Mouse (Mus musculus) megakaryocyte, adult 5-6 weeks (primary cell): ENCODE results near the gene Hypk. TPM values are rescaled to one million over a fixed set of nuclear protein-coding genes. Genes with fewer than 3 reads are reported as not detected.

Experiments used
- ATAC-seq: 2 replicates; pipeline ENCODE4 v1.8.0; 2016; ENCODE audit warnings: mild to moderate bottlenecking, inconsistent platforms; ENCODE audit not compliant: poor library complexity, severe bottlenecking
- total RNA-seq, 2 experiments: library from RNA; stranded (forward) in 1 of 2; stranded (reverse) in 1 of 2; fragments of 153-499, 151-499 nt in 1 of 2; fragments of 221-1000, 200-1000 nt in 1 of 2; gene quantifications; 2 replicates each; pipeline versions ENCODE4 v1.2.3 to v1.2.4; 2015 to 2017

The Hypk gene
- total RNA-seq (2015) (68.9 and 78.0 TPM in 2 replicates), total RNA-seq (2017) (58.5 and 73.2 TPM in 2 replicates)

DNA sequence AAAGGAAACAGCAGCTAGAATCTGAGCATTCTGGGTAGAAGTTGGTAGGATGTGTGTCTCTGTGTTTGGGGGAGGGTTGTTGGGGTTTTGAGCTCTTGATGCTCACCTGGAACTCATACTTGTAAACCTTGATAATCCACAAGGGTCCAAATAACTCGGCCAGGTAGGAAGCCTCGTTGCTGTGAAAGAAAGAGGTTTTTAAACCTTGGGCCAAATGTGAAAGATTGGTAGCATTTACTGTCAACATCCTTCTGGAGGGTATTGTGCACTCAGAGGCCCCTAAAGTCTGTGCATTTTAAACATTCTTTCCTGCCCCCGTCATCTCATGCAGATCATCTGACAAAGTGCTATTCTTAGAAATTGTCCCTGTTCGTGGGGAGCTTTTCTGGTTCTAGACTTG, at the start of gene Hypk:
Gene Hypk, plus strand, starts transcription at position 301 of the 400 bp plus-strand sequence.
- ATAC-seq, result no peak

DNA sequence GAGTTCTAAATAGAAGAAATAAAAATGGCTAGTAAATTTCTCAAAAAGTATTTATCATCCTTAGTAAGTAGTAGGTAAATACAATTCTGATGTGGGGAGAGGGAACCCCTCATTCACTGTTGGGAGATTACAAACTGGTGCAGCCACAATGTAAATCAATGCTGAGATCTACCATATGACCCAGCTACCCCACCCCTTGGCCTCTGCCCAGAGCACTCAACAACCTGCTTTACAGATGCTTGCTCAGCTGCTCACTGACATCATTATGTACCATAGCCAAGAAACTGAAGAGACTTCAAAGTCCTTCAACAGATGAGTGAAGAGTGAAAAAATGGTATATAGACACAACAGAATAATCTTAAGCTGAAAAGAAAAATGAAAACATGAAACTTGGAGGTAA, 49.8 kb upstream of the Hypk start:
- no peak for ATAC-seq

DNA sequence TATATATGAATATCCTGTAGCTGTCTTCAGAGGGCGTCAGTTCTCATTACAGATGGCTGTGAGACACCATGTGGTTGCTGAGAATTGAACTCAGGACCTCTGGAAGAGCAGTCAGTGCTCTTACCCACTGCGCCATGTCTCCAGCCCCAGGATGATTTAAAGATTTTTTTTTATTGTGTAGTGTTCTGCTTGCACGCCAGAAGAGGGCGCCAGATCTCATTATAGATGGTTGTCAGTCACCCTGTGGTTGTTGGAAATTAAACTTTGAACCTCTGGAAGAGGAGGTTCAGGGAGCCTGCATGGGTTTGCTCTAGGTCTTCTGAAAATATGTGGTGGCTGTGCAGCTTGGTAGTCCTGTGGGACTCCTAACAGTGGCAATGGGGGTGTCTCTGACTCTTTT, 44.9 kb upstream of the Hypk start:
- ATAC-seq, result peak; percentile 90

DNA sequence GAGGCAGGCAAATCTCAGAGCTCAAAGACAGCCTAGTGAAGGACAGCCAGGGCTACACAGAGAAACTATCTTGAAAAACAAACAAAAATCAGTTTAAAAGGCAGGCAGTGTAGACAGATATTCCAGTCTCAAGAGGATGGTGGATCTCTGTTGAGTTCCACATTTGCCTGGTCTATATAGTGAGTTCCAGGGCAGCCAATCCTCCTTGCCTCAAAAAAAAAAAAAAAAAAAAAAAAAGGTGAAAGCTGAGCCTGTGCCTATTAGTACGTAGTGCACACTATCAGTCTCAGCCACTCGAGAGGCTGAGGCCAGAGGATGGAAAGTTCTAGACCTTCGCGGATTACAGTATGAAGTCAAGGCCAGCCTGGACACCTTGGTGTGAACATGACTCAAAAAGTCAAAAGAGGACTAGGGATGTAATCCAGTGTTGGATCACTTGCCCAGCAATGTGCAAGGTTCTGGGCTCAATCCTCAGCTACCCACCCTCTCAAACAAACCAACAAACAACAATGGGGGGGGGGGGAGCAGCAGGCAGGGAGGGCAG, 40.2 kb upstream of the Hypk start:
- ATAC-seq, result no peak

DNA sequence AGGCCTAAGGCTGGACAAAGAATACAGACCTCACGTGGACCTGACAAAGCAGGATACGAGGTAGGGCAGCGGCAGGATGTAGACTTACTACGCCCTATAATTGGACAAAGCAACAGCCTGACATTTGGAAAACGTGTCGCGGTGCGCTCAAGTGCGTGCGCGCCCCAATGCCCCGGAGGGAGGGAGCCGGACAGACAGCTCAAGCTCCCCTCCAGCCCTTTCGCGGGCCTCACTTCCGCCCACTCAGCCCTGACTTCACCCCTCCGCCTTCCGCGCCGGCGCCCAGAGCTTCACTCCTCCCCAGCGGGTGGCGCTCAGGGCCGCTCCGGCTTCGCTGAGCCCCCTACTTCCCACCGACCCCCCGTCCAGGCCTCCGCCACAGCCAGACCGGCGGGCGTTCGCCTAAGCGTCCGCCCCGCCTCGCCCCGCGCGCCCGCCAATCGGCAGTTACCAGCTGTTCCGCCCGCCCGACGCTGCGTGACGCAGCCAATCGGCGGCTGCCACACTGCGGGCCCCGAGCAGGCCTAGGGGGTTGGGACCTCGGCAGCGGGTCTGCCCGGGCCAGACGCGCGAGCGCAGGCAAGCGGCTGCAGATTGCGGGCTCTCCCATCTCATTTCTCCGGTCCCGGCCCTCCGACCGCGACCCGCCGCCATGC, 39.6 kb upstream of the Hypk start, which contains the start of the genes Pdia3 and Catsper2:
Gene Pdia3, plus strand, starts transcription at position 389 of the 656 bp plus-strand sequence.
Gene Catsper2, minus strand, starts transcription at position 406 of the 656 bp plus-strand sequence.
- ATAC-seq, result peak; percentile 92

DNA sequence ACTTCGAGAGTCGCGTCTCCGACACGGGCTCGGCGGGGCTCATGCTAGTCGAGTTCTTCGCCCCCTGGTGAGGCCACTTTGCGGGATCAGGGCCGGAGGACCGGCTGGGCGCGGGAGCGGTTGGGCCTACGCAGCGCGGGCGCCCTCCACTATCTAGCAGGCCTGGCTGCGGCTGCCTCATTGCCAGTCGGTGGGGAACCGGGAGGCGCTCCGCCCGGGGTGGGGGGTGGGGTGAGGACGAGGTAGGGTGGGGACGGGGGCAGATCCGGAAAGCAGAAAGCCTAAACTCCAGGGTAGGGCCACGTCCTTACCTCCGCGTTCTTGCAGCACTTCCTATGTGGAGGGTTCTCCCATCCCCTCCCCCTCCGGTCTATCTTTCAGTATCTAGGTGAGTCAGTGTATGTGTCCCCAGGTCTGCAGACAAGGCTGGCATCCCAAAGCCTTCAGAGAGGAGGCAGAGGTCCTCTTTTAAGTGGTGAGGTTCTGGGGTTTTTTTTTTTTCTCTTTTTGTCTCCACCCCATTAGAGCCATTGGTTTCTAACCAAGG, 38.9 kb upstream of the Hypk start:
- ATAC-seq, result peak; percentile 14

DNA sequence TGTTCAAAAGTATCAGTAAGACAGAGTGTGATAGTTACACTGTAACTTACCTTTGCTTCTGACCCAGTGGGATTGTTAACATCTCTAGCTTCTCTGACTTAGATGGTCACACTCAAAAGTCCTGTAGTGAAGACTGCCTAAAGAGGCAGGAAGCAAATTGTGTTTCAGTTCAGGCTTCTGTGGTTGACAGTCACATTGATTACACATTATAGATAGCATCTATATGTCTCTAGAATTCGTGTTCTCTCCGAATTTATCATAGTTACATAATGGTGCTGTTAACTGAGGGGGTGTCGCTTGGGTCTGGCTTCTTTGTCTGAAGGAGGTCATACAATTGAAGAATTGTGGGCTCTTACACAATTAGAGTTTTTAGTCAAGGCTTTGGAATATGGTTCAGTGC, 38.0 kb upstream of the Hypk start:
- ATAC-seq, result no peak

DNA sequence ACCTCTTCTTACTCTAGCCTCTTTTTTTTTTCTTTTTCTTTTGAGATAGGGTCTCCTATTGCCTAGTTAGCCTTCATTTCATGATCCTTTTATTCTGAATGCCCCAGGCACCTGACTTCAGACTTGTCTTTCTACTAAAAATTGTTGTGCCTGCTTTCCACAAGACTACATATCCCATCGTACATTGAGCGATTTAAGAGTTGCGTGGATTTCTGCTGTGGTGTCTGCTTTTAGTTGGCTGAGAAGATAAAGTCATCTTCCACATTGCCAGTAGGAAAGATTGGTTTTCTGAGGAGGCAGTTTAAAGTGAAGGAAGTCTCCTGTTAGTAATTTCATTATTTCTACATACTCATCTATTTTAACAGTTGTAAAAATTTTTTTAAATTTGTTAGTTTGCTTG, 37.5 kb upstream of the Hypk start:
- no peak for ATAC-seq

DNA sequence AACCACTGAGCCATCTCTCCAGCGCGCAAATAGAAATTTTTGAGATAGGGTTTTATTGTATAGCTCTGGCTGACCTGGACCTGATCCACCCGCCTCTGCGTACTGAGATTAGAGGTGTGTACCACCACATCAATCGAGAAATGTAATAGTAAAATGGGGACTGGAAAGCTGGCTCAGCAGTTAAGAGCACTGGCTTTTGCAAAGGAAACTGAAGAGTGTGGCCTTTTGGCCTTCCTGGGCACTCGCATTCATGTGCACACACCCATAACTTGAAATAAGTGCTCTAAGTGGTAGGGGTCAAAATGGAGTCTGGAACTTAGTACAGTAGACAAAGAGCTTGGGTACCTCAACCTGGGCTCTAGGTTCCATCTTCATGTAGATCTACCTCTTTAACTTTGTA, 36.7 kb upstream of the Hypk start:
- ATAC-seq, result no peak

DNA sequence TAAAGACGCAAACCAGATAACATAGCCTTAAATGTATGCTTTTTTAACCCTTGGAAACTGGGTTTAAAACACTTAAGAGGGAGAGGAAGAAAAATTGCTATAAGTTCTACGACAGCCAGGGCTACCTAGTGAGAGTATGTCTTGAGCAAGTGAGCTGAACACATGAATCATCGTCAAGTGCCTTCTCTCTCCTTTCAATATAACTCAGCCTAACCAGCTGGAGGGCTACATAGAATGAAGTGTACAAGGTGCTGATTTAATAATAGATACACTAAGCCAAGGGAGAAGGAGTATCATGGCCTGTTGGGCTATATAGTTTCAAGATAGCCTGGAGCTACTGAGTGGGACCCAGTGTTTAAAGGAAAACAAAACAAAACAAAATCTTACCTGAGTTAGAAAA, 34.6 kb upstream of the Hypk start:
- no peak for ATAC-seq

DNA sequence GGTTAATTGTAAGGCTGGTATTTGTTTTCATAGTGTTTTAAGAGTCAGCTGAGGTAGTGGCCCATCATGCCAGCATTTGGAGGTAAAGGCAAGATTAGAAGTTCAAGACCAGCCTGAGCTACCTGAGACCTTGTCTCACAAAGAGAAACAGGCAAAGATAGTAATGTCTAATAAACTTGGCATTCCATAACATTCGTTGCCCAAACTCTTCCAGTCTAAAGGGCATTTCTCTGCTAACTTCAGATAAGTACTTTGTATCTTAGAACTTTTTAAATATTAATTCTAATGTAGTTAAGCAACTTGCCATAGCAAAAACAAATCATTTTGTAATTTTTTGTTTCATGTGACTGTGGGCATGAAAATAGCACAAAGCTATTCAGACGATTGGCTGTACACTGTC, 29.9 kb upstream of the Hypk start:
- ATAC-seq, result no peak

DNA sequence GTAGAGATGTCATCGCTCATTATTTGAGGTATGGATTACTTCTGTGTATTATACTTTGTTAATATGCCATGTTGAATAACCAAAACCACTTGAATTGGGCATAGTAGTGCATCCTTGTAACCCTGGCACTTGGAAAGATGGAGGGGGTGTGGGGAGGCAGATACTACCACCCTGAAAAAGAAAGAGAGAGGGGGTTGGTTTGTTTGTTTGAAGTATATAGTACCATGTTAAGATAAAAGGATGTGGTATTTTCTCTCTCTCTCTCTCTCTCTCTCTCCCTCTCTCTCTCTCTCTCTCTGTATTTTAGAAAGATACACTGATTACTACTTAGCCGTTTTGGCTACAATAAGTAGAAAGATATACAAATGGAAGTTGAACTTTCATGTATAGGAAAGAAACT, 27.2 kb upstream of the Hypk start:
- ATAC-seq, result no peak

DNA sequence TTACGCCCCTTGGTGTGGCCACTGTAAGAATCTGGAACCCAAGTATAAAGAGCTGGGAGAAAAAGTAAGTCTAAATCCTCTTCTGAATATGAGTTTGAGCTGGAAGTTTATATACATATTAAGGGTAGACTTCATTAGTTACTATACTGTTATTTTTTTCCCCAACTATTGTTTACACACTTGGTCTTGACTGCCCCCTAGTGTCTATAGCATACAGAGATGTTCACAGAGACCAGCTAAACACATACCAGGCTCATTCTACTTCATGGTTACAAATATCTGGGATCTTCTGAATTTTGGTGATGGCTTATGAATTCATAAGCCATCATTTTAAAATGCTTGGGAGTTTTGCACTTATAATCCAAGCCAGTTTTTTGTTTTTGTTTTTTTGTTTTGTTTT, 18.2 kb upstream of the Hypk start:
- peak; percentile 76 for ATAC-seq

DNA sequence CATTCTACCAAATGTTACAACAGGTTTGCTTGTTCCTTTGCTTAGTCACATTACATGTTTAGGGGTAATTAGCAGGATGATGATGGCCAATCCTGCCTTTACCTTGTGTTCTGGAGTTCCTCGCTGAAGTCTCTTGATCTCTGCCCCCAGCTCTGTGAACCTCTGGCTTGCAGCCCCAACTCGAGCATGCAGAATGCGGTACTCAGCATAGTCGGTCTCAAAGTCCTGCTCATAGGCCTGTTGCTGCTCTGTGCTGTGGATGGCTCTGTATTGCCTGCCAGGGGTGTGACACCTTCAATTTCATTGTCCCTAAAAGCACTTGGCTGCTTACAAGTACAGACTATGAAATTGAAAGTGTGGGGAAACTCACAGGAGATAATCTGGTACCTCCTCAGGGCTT, 13.3 kb upstream of the Hypk start:
- ATAC-seq, result no peak

DNA sequence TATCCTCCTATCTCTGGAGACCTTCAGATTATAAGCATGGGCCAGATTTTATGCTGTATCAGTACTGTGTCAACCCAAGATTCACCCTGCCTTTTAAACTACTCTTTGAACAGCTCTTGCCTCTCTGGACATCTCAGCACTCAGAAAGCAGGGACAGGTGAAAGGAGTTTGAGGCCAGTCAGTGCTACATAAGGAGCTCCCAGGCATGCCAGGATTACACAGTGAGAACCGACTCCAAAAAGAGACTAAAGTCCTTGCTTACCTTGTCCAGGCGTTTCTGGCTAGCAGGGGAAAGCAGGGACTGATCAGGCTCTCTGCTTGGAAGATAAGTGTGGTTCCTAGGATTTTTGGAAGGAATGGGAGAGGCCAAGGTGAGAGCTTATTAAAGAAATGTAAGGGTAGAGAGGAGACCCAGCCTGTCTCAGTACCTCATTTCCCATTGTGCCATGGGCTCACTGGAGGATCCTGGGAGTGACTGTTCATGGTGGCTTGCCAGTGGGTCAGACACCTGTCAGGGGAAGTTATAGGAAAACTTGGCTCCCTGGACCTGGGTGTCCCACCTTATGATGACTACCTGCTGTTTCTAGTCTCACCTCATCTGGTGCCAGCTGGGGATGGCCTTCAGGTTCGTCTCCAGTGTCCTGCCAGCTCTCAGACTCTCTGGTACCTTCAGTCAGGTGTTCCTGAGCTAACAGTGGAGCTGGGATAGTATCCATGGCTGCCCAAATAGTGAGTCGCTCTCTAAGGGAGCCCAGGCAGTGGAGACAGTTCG, 12.1 kb upstream of the Hypk start:
- no peak for ATAC-seq

DNA sequence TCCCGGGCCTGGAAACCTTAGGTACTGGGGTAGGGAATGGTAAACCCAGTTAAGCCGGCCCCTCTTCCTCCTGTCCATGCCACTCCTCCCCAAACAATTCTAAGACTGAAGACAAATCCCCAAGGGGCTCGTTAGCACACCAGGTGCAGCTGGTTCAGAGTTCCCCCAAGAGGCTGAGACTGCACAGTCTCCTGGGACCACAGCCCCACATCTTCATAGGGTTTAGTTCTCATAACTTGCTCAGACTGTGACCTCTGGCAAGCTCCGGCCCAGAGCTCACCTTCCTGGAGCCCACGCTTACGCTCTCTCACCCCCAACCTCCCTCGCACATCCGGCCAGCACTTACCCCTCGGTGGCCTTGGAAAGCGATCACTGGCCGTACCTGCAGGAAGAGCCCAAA, 11.3 kb upstream of the Hypk start:
- no peak for ATAC-seq

DNA sequence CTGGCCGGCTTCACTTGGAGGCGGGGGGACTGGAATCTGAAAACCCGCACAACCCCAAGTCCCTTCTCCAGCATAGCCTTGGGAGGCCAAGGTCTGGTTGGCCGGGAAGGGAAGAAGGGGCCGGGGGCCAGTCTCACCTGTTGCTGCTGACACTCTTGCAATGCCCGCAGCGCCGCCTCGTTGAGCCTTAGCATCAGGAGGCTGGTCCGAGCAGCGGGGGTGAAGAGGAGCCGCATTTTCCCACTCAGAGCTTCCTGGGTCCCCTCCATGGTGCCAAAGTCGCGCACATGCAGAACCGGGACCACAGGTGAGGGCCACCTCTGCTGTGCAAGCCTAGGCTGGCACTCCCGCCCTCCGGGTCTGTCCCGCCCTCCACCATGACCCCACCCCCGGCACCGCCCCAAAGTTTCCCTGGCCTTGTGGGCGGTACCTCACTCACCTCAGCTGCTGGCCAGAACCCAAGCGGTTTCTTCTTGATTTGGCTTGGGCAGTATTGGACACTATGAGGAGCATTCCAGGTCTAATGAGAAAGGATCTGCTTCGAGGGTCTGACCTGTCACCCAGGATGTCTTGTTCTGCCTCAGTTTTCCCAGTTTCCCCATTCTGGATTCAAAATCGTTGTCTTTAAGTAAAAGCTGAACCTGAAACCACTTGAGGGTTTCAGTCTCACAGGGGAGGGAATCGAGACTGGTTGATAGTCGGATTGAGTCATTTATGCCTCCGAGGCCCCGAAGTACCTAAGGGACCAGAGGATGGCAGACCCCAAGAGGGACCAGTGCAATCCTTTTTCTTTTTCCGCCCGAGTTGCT, 10.6 kb upstream of the Hypk start:
- peak; percentile 98 for ATAC-seq

DNA sequence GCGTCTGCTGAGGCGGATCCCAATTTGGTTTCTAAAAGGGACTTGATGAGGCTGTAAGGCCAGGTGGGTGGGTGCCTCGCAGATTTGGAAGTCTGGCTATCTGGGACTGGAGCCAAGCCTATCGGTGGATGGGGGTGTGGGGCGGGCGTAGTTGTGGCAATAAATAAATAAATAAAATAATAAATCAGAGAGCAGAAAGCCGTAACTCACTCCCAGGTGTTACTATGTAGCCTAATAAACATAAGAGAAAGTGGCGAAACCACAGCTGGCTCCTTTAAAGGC, 10.1 kb upstream of the Hypk start:
- ATAC-seq, result no peak

DNA sequence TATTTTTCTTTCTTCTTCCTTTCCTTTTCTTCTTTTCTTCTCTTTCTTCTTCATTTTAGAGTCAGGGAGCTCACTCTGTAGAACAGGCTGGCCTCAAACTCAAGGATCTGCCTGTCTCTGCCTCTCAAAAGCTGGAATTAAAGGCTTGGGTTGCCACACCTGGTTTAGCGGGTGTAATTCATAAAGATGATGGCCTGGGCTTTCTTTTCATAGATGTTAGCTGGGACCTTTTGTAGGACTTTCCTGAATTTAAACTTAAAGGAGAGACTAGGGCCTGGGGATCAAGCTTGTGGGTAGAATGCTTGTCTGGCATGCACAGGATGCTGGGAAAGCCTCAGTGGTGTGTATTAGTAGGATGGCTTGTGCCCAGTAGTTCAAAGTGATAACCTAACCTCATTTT, 8.9 kb upstream of the Hypk start, which contains the start of gene Ell3:
Gene Ell3, minus strand, starts transcription at position 101 of the 400 bp plus-strand sequence.
- no peak for ATAC-seq

DNA sequence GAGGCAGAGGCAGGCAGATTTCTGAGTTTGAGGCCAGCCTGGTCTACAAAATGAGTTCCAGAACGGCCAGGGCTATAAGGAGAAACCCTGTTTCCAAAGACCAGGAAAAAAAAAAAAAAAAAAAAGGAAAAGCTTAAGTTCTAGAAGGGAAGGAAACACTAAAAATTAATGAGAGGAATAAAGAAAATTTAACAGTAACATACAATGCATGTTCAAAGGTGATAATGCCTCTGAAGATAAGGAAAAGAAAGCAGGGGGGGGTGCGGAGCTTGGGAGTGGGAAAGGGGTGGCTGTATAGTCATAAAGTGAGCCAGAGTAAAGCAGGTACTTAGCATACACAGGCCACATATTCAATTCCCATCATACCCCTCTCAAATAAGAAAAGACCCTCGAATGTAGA, 8.0 kb upstream of the Hypk start:
- ATAC-seq, result no peak

DNA sequence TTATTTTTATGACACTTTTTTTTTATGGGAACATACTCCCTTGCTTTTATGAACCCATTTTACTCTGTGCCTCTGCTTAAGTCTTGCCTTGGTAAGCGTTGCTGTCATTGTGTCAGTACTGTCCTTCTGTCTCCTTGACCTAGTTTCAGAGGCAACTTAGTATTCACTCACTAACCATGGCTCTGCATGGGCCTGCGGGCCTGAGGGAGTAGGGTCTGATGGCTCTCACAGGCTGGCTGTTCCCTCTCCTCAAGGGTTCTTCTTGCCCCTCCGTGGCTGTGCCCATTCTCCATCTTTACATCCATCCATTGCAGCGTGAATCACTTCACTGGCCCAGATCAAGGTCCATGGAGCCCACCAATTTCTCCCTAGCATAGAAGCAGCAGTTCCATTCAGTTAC, 6.6 kb upstream of the Hypk start:
- ATAC-seq, result no peak
